9 mouse cellular contexts compared by ENCODE assay signal in the genomic region with DNA sequence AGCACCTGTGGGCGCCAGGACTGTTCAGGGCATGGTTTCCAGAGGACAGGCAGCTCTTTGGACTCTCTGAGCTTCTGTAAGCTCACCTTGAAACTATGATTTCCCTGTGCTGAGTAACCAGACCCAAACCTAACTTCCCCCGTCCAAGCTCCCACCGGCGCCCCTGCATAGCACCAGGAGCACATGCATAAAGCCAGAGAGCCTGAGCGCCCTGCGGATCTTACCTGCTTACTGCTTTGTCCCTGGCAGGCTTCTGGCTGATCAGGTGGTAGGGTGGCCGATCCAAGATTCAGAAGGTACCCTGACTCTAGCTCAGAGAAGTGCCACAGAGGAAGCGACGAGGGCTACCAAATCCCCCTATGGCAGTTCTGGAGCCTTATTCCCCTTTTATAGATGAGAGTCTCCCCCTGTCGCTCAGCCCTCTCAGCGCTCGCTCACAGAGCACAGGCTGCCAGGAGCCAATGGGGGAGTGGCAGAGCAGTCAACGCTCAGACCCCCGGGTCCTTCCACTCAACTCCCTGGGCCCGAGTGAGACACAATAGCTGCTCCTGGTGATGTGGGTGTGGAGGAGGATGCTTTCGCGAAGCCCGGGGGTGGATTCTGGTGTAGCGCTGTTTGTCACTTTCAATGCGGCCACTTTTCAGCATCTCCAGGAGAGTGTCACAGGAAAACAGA. TPM values are rescaled to one million over a fixed set of nuclear protein-coding genes. Genes with fewer than 3 reads are reported as not detected.
DNase-seq lines count a peak whose midpoint lies in the region; ATAC-seq and TF ChIP-seq lines count a peak whose summit lies in the region.
"Had no signal": no experiment of that assay in that cellular context is flagged by ENCODE, and none has a peak within 500 bp of the region (broad histone marks: within the 10 kb centered on the region; RNA-seq: fewer than 3 reads in every experiment).

A gene (minus strand): TSS at position 361 of the 675 bp plus-strand sequence.

- ATAC-seq in lung, embryonic 14.5 days (ENCODE audit: insufficient read depth) = no peak
- 0 out of 2 replicates have a peak, but pooled peaks have one; percentile 36 for ATAC-seq in forebrain, embryonic 11.5 days (replicated peaks; ENCODE audit: low FRiP score)
- no peak for ATAC-seq in megakaryocyte-erythroid progenitor cell, adult 5-6 weeks (replicated peaks; ENCODE audit: low FRiP score, low TSS enrichment, poor library complexity, severe bottlenecking)

- no peak within 1 kb of the TSS for H3K9ac ChIP-seq in lung, embryonic 14.5 days
- peak within 1 kb of the TSS; percentile 30; the same call in 1 of the 2 replicates for H3K9ac ChIP-seq in forebrain, embryonic 11.5 days (ENCODE audit: low read length)

- WGBS in lung, embryonic 14.5 days = 8% methylated on average over 20 of the region's 20 CpGs
- WGBS in forebrain, embryonic 11.5 days = 7% methylated on average over 20 of the region's 20 CpGs

- no peaks in the 10 kb centered on the region for H3K9me3 ChIP-seq in lung, embryonic 14.5 days (ENCODE audit: low read depth, low read length)
- no peaks in the 10 kb centered on the region for H3K9me3 ChIP-seq in forebrain, embryonic 11.5 days (ENCODE audit: control insufficient read depth, low read length)

- H3K4me2 ChIP-seq in lung, embryonic 14.5 days = no peak within 1 kb of the TSS
- H3K4me2 ChIP-seq in forebrain, embryonic 11.5 days (ENCODE audit: low read depth, low read length, severe bottlenecking) = peak within 1 kb of the TSS; percentile 45

- TF ChIP-seq CTCF in lung, embryonic 14.5 days (IDR thresholded peaks at IDR 0.05; ENCODE audit: low read depth) = no peak

- peaks cover 27% of the 10 kb centered on the region for H3K27me3 ChIP-seq in lung, embryonic 14.5 days (ENCODE audit: insufficient read depth, low read length)
- peaks cover 2% of the 10 kb centered on the region; the same call in 1 of the 2 replicates for H3K27me3 ChIP-seq in forebrain, embryonic 11.5 days (ENCODE audit: control insufficient read depth, insufficient read depth, low read length)

- DNase-seq in lung, embryonic 14.5 days = peak; percentile 24
- no peak for DNase-seq in lung, postnatal 14 days
- peak; percentile 75 for DNase-seq in forebrain, embryonic 11.5 days (ENCODE audit: low spot score)
- DNase-seq in left cerebral cortex, postnatal 14 days (ENCODE audit: low spot score in 2 of 2) = peak in 1 of 2 experiments; percentile 18
- peak; percentile 66 for DNase-seq in retina, postnatal 1 day
- DNase-seq in thymus, postnatal 14 days = no peak
- no peak for DNase-seq in MN1 (ENCODE audit: low spot score)

- no peaks in the 10 kb centered on the region for H3K36me3 ChIP-seq in lung, embryonic 14.5 days (ENCODE audit: insufficient read depth)
- H3K36me3 ChIP-seq in forebrain, embryonic 11.5 days (ENCODE audit: control insufficient read depth, insufficient read depth, low read length) = no peaks in the 10 kb centered on the region

- intact Hi-C loops in left cerebral cortex, postnatal 14 days (cut with DNase I) = no loop called here

- H3K27ac ChIP-seq in lung, embryonic 14.5 days (ENCODE audit: low read depth) = no peak within 1 kb of the TSS
- no peak within 1 kb of the TSS for H3K27ac ChIP-seq in forebrain, embryonic 11.5 days (ENCODE audit: low read depth, low read length)

- no peaks in the 10 kb centered on the region for H3K4me1 ChIP-seq in lung, embryonic 14.5 days (ENCODE audit: insufficient read depth)
- H3K4me1 ChIP-seq in forebrain, embryonic 11.5 days (replicated peaks; ENCODE audit: control insufficient read depth, insufficient read depth, low read length) = no peaks in the 10 kb centered on the region

- H3K4me3 ChIP-seq in lung, embryonic 14.5 days (ENCODE audit: low read depth, low read length) = no peak within 1 kb of the TSS
- peak within 1 kb of the TSS; percentile 12; the same call in 1 of the 2 replicates for H3K4me3 ChIP-seq in forebrain, embryonic 11.5 days (ENCODE audit: low read depth, low read length)

RNA-seq across cellular contexts. Expression of the gene that starts here (rescaled TPM):
- not detected in 2 replicates for polyA plus RNA-seq in lung, embryonic 14.5 days (2014; fragmentation: Nextera tagmentation; extraction: Ambion mirVana)
- polyA plus RNA-seq in forebrain, embryonic 11.5 days (2014; fragmentation: Nextera tagmentation; extraction: Ambion mirVana) = 0.25 and 0.40 TPM in 2 replicates
- total RNA-seq in left cerebral cortex, postnatal 14 days (2021) = 10 to 100 TPM; 27.2 to 30.6 TPM
- not detected in 2 replicates for total RNA-seq in megakaryocyte-erythroid progenitor cell, adult 5-6 weeks (2014; fragmentation: Nextera tagmentation)
- not detected in 2 replicates for total RNA-seq in megakaryocyte-erythroid progenitor cell, adult 5-6 weeks (2017)
- polyA plus RNA-seq: liver, embryonic 16.5 days had no signal

Comparison
In these comparisons a context has a peak if more than half of its experiments do, and no peak if none do; other contexts are left out.
1. RNA of the gene that starts here (total RNA-seq): 27.2 to 30.6 TPM in left cerebral cortex, postnatal 14 days; not detected in megakaryocyte-erythroid progenitor cell, adult 5-6 weeks; every median in the first group is over 10 times any median in the second.
2. Peak in DNase-seq in lung, embryonic 14.5 days; RNA of the gene not detected or under 1 TPM.
3. Peak in DNase-seq, ATAC-seq, H3K4me3 ChIP-seq, H3K9ac ChIP-seq and H3K4me2 ChIP-seq in forebrain, embryonic 11.5 days; RNA of the gene not detected or under 1 TPM.